Mouse (Mus musculus) T-helper 17 cell (primary cell): ENCODE measurements around the gene Grip1.

Source experiments
- in situ Hi-C, 2 experiments: fragments of 300-600 bp; cut with MboI, MseI; formaldehyde crosslinking; loops; 1 replicate in 1 of 2; 2 replicates in 1 of 2; pipeline ENCODE4 v1.15.1; 2025; ENCODE audit warnings: high pct_unique_total_duplicates in 2 of 2

Gene Grip1

DNA sequence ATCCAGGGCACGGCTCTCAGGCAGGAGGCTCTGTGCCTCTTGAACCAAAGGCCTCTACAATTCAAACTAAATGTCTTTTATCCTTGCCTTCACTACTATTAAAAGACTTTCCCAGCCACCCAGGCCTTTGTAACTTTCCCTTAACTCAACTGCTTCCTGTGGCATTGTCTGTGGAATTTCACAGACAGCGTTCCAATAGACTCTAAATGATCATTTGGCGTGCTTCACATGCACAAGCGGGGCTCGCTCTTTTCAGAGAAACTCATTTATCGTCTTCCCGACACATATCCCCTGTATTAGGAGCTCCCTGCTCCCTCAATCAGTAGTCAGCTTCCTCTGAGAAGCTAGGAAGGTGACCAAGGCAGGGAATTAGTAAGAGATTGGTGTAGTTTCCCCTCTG is 104.8 kb downstream of the Grip1 start:
- in situ Hi-C loops: no loop called here

DNA sequence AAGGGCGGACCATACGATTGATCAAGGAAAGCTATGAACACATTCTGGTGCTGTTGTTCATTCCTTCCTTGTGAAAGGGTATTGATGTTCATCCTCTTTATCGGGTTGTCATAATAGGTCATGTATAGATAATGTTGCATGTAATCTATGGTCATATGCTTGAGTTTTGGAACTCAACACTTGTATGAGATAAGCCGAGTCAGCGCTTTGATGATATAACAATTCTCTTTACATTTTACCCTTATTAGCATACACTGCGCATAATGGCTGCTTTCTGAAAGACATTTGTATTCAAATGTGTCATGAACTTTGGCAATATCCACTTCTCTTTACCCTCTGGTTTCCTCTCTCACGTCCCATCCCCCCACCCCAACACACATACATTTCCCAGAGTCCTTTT is 111.2 kb downstream of the Grip1 start:
- in situ Hi-C loops: no loop called here

DNA sequence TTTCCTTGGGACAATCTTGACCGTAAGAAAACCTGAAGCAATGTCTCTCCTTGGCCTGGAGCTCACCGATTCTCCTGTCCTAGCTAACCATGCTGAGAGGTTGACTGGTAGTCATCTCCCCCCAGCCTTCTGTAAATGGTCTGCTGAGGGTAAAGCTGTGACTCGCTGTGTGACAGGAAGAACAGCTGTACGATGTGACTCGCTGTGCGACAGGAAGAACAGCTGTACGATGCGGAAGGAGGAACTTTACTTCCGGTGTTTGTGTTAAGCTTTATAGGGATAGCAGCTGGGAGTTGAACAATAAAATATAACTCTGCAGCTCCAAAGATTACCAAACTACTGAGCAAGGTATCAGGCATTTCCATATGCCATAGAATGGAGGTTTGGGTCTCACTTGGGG is 119.5 kb downstream of the Grip1 start:
- in situ Hi-C loops: no loop called here

DNA sequence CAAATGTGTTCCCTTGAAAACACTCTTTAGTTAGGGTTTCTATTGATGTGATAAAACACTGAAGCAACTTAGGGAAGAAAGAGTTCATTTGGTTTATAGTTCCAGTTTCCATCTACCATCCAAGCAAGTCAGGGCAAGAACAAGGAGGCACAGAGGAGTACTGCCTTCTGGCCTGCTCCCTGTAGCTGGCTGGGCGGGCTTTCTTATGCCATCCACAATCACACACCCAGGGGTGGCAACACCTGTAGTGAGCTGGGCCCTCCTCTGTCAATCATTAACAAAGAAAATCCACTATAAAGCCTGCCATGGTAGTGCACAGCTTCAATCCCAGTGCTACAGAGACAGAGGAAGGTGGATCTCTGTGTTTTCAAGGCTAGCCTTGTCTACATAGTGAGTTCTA is 122.2 kb downstream of the Grip1 start:
- in situ Hi-C loops: no loop called here

DNA sequence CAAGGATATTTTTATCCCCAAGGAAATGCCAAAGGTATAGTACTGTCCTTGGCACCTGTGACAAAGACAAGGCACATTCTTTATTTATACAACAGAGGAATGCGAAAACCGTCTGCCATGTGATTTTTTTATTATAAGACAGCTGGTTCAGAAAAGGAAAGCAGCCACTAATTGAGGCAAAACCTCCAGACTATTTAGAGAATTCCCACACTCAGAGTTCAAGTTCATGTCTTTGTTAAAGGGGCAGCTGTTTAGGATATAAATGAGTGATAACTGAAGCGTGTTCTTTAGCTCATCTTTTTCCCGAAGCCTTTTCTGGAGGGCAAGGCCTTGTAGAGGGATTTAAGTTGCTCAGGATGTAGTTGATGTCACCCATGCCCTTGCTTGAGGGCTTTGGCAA is 126.4 kb downstream of the Grip1 start:
- in situ Hi-C loops: no loop called here

DNA sequence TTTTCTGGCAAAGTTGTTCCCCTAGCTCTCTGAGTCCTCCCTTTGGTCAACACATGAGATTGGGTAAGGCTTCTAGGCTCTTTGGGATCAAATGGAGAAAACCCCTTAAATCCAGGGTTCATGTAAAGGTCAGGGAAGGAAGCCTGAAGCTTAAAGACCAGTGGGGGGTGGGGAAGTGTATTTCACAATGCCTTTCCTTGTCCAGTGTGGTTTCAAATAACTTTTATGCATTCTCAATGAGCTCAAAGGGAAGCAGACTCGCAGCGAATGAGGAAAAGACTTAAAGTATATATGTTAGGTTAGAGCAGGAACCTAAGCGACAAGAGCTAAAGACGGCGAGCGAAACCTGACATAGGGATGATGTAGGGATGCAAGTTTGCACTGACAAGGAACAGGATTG is 131.0 kb downstream of the Grip1 start:
- in situ Hi-C loops: no loop called here

DNA sequence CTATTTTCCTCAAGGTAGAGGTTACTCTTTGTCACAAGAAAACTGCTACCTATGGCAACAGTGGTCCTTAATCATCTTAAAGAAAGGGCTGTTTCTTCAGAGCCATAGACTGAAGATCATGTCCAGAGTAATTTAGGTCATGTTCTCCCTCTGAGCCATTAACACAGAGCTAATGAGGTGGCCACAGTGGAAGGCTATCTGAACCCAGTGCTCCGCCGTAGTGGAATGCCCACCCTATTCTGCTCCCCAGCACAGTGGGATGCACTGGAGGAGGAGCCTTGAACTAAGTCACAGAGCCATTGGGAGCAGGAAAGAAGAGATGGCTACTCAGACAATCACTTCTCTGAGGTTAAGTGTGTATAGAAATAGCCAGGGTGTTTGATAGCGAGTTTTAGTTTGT is 133.3 kb downstream of the Grip1 start:
- in situ Hi-C loops: no loop called here

DNA sequence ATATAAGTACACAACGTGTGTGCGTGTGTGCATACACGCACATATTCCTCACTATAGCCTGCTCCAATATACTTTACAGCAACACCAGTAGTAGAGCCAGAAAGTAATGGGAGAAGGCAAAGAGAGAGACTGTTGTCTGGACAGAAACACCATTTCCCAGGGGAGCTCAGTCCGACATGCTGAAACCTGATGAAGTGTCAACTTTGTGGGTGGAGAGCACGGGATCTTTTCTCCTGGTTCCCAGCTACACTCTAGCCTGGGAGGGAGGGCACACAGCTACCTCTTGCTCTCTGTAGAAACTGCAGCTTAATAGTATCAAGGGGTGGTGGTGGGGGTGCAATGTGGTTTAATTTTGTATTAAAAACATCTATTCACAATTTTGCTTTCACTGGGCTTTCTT is 143.2 kb downstream of the Grip1 start:
- in situ Hi-C loops: no loop called here

- in situ Hi-C loops: no loop called here
Measured at GRCm38 (mm10) chr10:119607501-119607900, 153.9 kb downstream of the Grip1 start.

- in situ Hi-C loops: no loop called here
Measured at GRCm38 (mm10) chr10:119608998-119609397, 155.4 kb downstream of the Grip1 start.

DNA sequence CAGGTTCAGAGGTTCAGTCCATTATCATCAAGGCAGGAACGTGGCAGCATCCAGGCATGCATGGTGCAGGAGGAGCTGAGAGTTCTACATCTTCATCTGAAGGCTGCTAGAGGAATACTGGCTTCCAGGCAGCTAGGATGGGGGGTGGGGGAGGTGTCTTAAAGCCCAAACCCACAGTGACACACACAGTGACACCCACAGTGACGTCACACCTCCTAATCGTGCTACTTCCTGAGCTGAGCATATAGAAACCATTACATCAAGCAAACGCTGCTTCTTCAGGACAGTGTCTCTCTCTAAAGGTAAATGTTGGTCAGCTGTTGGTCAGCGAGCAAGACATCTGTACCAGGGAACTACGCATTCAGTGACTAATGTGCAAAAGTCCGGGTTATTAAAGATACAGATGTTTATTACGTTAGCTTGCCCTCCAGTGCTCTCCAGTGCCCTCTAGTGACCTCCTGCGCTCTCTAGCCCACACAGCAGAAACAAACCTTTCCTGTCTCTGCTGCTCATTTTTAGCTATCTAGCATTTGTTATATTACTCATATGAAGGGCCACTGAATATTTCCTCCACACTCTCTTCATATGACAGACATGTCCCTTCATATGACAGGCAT is 156.8 kb downstream of the Grip1 start:
- in situ Hi-C loops: no loop called here

DNA sequence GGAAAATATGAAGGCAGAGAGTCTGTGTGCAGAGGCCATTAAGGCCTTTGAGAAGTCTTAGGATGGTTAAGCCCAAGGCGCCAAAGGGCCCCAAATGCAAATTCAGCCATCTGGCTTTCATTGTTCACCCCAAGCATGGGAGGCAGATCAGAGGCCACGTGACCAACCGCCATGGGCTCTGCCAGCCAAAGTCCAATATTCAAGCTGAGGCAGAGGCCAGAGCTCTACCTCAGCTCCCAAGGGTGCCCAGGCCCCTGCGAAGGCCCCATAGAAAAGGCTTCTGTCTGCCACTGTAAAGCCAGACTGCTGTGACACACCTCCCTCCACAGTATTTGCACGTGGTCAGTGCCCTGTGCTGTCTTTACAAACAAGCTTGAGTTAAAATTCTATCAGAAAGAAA is 158.4 kb downstream of the Grip1 start:
- in situ Hi-C loops: no loop called here

- in situ Hi-C loops: no loop called here
Measured at GRCm38 (mm10) chr10:119614726-119615125, 161.1 kb downstream of the Grip1 start.

GRCm38 (mm10) chr10:119615240-119615885 is 161.7 kb downstream of the Grip1 start:
- in situ Hi-C loops: no loop called here

GRCm38 (mm10) chr10:119616078-119616477 is 162.4 kb downstream of the Grip1 start:
- in situ Hi-C loops: no loop called here

DNA sequence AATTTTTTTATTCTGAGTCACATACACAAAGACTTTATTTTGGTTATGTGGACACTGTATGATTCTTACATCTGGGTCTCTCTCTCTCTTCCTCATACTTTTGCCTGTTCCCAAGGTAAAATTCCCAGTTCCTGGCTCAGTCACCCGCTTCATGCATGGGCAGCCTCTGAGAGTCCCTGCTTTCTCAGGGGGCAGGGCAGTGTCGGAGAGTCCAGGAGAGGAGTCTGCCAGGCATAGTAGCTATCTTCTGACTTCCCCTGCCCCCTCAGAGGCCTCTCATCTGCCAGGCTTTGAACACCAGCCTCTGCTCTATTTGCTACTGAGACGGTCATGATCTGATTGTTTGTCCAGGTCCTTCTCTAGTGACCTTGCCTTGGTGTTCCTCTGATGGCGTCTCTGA is 175.0 kb downstream of the Grip1 start:
- in situ Hi-C loops: loop anchor here in 1 of 2 experiments (25.0 kb wide), 2 partner anchors 509 to 1109 kb away; no protein-coding TSS in a partner anchor

- in situ Hi-C loops: loop anchor here in 1 of 2 experiments (25.0 kb wide), 2 partner anchors 507 to 1107 kb away; no protein-coding TSS in a partner anchor
Measured at GRCm38 (mm10) chr10:119630401-119630800, 176.8 kb downstream of the Grip1 start.

DNA sequence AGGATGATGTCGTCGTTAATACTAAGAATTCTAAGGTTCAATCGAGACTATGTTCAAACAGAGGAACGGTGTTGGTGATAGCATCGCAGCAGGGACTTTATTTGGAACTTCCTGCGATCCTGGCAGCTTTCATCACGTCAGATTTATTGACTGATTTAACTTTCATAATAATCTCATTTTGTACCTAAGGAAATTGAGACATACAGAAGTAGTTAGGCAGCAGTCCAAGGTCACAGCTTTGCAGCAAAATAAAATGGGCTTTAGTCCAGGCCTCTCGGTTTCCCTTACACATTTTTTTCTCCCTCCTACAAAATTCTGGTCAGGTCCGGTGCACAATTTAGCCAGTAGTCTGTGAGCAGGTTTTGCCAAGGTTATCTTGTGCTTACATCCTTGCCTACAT is 178.3 kb downstream of the Grip1 start:
- in situ Hi-C loops: loop anchor here in 1 of 2 experiments (25.0 kb wide), 2 partner anchors 505 to 1105 kb away; no protein-coding TSS in a partner anchor

GRCm38 (mm10) chr10:119634544-119634943 is 180.9 kb downstream of the Grip1 start:
- in situ Hi-C loops: loop anchor here in 1 of 2 experiments (25.0 kb wide), 2 partner anchors 503 to 1103 kb away; no protein-coding TSS in a partner anchor

DNA sequence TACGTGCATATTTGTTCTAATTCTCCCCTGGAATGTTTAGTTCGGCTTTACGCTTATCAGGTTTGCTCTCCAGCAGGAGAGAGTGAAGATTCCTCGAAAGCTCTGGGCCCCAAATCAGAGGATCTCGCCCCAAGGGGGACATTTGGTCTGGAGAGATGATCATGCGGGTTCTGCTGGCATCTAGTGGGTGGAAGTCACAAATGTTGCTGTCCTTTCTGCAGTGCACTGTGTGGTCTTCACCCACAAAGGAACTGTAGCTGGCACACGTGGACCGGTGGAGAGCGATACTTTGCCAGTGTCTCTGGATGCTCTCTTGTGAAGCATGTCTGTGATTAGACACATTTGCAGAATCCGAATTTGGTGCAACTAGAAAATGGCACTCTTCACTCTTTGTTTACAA is 186.9 kb downstream of the Grip1 start:
- in situ Hi-C loops: loop anchor here in 1 of 2 experiments (25.0 kb wide), 2 partner anchors 497 to 1097 kb away; no protein-coding TSS in a partner anchor

- in situ Hi-C loops: loop anchor here in 1 of 2 experiments (25.0 kb wide), 2 partner anchors 496 to 1096 kb away; no protein-coding TSS in a partner anchor
Measured at GRCm38 (mm10) chr10:119641011-119641410, 187.4 kb downstream of the Grip1 start.

DNA sequence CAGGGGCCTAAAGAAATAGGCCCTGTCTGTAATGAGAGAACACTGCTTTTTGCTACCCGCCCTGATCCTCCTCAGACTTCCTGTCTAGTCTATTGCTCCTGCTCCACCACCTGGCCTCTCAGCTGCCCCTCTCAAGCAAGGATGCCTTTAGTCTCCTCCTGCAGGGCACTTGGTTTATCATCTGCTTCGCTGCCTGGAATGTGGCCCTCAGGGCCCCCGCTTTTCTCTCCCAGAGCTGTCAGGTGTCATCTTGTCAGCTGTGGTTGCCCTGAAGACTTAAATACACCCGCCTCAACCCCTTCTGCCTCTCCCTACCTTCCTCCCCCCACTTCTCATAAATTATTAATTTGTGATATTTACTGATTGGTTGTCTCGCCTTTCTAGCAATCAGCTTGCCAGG is 190.7 kb downstream of the Grip1 start:
- in situ Hi-C loops: loop anchor here in 1 of 2 experiments (25.0 kb wide), 2 partner anchors 493 to 1093 kb away; no protein-coding TSS in a partner anchor
